Mouse (Mus musculus) spleen, adult 2 months (tissue): ENCODE measurements at regions not wholly inside any gene's neighbourhood (a gene's known extent, or its start where the extent isn't known, plus 50 kb on each side); places are given as distances from the start of the nearest gene placed in this dataset.

Source experiments
- CTCF ChIP-seq: fragments of 200-500 bp; IDR thresholded peaks from 2 replicates; pipeline ENCODE4 v1.5.1; 2011; ENCODE audit warnings: mild to moderate bottlenecking, inconsistent platforms; ENCODE audit not compliant: insufficient read depth, insufficient read length, insufficient replicate concordance; ENCODE audit errors: extremely low read depth
- POLR2A ChIP-seq: fragments of 200-500 bp; IDR thresholded peaks from 2 replicates; pipeline ENCODE4 v1.6.1; 2011; ENCODE audit warnings: low read depth, low read length, inconsistent platforms

GRCm38 (mm10) chr17:94808758-94809157 is 58.9 kb upstream of the Mettl4 start:
- TF ChIP-seq CTCF (no peak), POLR2A (no peak)
